Mouse (Mus musculus): ENCODE measurements around the gene Hap1.

DNA sequence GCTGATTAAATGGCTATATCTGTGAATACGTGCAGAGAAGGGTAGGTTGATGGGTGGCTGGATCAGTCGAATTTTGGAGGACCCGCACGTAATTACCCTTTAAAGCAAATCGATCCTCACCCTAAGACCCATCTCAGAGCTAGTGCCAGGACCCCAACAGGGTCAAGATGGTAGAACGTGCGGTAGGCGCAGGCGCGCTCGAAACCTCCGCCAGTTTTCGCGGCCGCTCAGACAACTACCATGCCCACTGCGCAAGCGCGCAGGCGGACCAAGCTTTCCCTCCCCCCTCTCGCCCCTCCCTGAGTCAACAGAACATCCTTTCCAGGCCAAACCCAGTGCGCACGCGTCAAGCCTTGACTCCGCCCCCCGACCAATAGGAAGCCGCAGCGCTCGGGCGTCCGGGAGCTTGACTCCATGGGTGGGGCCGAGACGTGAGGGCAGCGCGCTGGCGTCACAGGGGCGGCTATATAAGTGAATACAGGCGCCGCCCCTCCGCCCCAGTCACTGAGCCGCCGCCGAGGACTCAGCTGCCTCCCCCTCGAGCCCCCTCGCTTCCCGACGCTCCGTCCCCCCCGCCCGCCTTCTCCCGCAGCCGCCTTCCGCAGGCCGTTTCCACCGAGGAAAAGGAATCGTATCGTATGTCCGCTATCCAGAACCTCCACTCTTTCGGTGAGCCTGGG lies 36.3 kb downstream of the Hap1 start, which contains the start of gene Eif1:
- no peak for TF ChIP-seq GATA1 (IDR thresholded peaks at IDR 0.05; ENCODE audit: borderline replicate concordance, low read length)
- TF ChIP-seq FLI1 (IDR thresholded peaks at IDR 0.05; ENCODE audit: low read length): no peak

All from megakaryocyte, embryonic 14.5 days (primary cell).